Mouse (Mus musculus) kidney, adult 2 months (tissue): ENCODE results near the gene Cab39l. TPM values are rescaled to one million over a fixed set of nuclear protein-coding genes. Genes with fewer than 3 reads are reported as not detected.

Experiments used
- DNase-seq: peaks from one replicate; pipeline ENCODE4 v3.0.0; 2021
- H3K27ac ChIP-seq: fragments of 200-500 bp; 2 replicates; pipeline ENCODE4 v1.5.1; 2012; ENCODE audit warnings: low read depth, low read length, control low read depth, inconsistent platforms; ENCODE audit not compliant: insufficient read depth
- H3K27me3 ChIP-seq: fragments of 200-500 bp; replicated peaks from 2 replicates; pipeline ENCODE4 v1.6.1; 2012; ENCODE audit warnings: mild to moderate bottlenecking, moderate library complexity, low read length, inconsistent platforms; ENCODE audit not compliant: control insufficient read depth, insufficient read depth
- H3K36me3 ChIP-seq: fragments of 200-500 bp; 2 replicates; pipeline ENCODE4 v1.6.1; 2012; ENCODE audit warnings: mild to moderate bottlenecking, moderate library complexity, low read length, inconsistent platforms; ENCODE audit not compliant: control insufficient read depth, insufficient read depth
- H3K4me1 ChIP-seq: fragments of 200-500 bp; 2 replicates; pipeline ENCODE4 v1.6.1; 2011; ENCODE audit warnings: low read length; ENCODE audit not compliant: control insufficient read depth, insufficient read depth
- H3K4me3 ChIP-seq: fragments of 200-500 bp; 2 replicates; pipeline ENCODE4 v1.5.1; 2011; ENCODE audit warnings: mild to moderate bottlenecking, low read depth, low read length, control low read depth; ENCODE audit not compliant: insufficient read depth
- CTCF ChIP-seq: fragments of 200-500 bp; conservative IDR thresholded peaks from 2 replicates; pipeline ENCODE4 v1.5.1; 2011; ENCODE audit warnings: low read depth, mild to moderate bottlenecking, control low read depth, low read length, moderate library complexity, mixed read lengths; ENCODE audit not compliant: insufficient read depth, insufficient read length
- POLR2A ChIP-seq: fragments of 200-500 bp; IDR thresholded peaks from one replicate; pipeline ENCODE4 v1.6.1; 2011; ENCODE audit warnings: low read depth, low read length, control low read depth
- WGBS: fragments of 180-500 bp; shearing (Covaris S2); methylation state at CpG from one replicate; pipeline ENCODE4 v1.1.7; 2018; 5-methylcytosine and 5-hydroxymethylcytosine counted together
- polyA plus RNA-seq: library from polyadenylated mRNA; depleted of rRNA; stranded (reverse); fragments of >200 nt; gene quantifications from 2 replicates; pipeline ENCODE4 v1.2.3, GENCODE M21; 2012

Gene Cab39l
- polyA plus RNA-seq, 1 experiment = 24.6 TPM

- no peak overlapping the region for H3K27ac ChIP-seq
- WGBS = 87% methylated on average over 4 of the region's 4 CpGs
- H3K4me3 ChIP-seq = no peak overlapping the region
- TF ChIP-seq CTCF (no peak), POLR2A (no peak)
- H3K36me3 ChIP-seq = no peaks in the 10 kb centered on the region
- H3K27me3 ChIP-seq = no peaks in the 10 kb centered on the region
- H3K4me1 ChIP-seq = peaks cover 7% of the 10 kb centered on the region
- no peak for DNase-seq
Observed at GRCm38 (mm10) chr14:59537829-59538432, 97.2 kb downstream of the Cab39l start.

- no peak for TF ChIP-seq CTCF
- no peak for TF ChIP-seq POLR2A
- DNase-seq = peak; percentile 64
- 51% methylated on average over 2 of the region's 2 CpGs for WGBS
- Histone ChIP-seq H3K36me3 (no peaks in the 10 kb centered on the region), H3K27ac (no peak overlapping the region), H3K27me3 (no peaks in the 10 kb centered on the region), H3K4me3 (no peak overlapping the region), H3K4me1 (peaks cover 3% of the 10 kb centered on the region; the same call in 1 of the 2 replicates)
Observed at GRCm38 (mm10) chr14:59540230-59540629, 99.5 kb downstream of the Cab39l start.

GRCm38 (mm10) chr14:59540761-59541160 lies 100.0 kb downstream of the Cab39l start:
- Histone ChIP-seq H3K27ac (peak overlapping the region; percentile 41), H3K36me3 (no peaks in the 10 kb centered on the region), H3K27me3 (no peaks in the 10 kb centered on the region), H3K4me1 (peaks cover 3% of the 10 kb centered on the region; the same call in 1 of the 2 replicates), H3K4me3 (no peak overlapping the region)
- 51% methylated on average over 6 of the region's 6 CpGs for WGBS
- DNase-seq = peak; percentile 82
- no peak for TF ChIP-seq CTCF

DNA sequence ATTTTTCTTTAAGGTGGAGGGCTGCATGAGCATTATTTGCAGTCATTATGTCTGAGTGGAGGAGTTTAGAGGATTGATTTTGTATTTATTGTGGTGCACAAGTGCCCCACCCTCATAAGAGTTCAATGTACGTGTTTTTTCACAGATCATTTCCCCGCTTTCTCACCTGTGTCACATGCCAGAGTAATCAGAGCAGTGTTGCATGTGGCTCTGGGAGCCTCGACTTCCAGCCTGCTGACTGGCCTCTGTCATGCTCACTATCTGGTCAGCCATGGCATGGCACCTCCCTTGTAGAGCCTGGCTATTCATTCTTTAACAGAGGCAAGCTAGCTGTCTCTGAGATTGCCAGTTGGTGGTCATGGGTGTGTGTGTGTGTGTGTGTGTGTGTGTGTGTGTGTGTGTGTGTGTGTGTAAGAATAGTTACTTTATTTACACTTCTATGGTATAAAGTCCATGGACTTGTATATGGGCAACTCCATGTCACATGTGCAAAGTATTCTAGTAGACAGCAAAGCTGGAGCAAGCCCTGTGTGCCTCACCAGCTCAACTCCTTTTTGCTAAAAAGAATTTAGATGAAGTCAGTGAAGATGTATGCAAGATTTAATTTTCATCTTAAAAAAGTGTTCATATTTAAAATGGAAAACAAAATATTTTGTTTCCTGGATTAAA lies 102.5 kb downstream of the Cab39l start:
- Histone ChIP-seq H3K36me3 (no peaks in the 10 kb centered on the region), H3K4me1 (peaks cover 12% of the 10 kb centered on the region), H3K27me3 (no peaks in the 10 kb centered on the region), H3K27ac (no peak overlapping the region), H3K4me3 (no peak overlapping the region)
- WGBS = 59% methylated on average over 3 of the region's 3 CpGs
- TF ChIP-seq CTCF (no peak), POLR2A (no peak)
- DNase-seq = no peak

DNA sequence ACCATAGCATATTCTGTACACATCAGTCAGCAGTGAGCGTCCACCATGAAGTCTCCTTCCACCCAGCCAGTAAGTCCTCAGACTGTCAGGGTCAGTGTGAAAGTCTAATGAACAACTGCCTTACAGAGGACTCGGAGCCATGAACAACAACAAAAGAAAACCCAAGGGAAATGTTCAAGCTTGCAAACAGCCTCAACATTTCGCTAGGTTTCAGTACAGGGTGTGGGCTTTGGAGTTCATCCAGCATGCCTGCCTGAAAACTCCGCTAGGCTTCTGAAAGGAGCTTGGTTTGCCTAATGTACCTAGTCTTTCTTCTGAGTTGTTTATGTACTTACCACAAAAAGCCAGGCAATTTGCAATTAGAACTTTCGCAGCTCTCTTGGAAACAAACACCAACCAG lies 103.2 kb downstream of the Cab39l start:
- H3K27ac ChIP-seq = peak overlapping the region; percentile 56; the same call in 1 of the 2 replicates
- no peak for TF ChIP-seq POLR2A
- WGBS = 52% methylated on average over 5 of the region's 5 CpGs
- H3K4me1 ChIP-seq = peaks cover 12% of the 10 kb centered on the region
- H3K27me3 ChIP-seq = no peaks in the 10 kb centered on the region
- no peak overlapping the region for H3K4me3 ChIP-seq
- DNase-seq = peak; percentile 41
- no peaks in the 10 kb centered on the region for H3K36me3 ChIP-seq

DNA sequence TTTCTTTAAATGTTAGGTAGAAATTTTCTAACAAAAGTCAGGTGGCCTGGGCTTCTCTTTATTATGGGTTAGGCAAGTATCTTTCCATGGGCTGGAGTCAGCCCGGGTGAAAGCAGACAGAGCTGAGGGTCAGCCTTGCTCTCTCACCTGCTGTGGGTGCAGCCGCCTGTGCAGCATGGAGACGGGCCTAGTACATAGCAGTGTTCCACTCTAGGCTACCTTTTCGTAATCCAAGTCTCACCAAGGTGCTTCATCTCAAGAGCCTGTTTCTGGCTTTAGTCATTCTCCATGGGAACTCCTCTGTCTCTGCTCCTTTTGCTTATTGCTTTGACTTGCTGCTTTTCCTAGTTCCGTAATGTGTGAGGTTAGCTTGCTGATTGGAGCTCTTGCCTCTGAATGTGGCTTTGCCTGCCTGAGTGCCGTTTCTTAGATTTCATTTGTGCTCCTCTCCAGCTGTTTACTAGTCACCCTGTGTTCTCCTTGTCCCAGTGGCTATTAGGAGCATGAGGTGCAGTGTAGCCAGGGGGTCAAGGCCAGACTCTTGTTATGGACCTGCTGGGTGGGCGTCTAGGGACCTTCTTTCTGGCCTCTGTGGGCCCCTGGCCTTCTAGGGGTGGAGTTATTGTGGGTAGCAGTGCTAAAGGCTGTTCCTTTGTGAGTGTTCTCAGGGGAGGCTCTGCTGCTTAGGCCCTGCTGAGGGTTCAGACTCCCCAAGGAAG lies 105.5 kb downstream of the Cab39l start:
- Histone ChIP-seq H3K36me3 (no peaks in the 10 kb centered on the region), H3K27ac (no peak overlapping the region), H3K27me3 (no peaks in the 10 kb centered on the region), H3K4me3 (no peak overlapping the region), H3K4me1 (peaks cover 15% of the 10 kb centered on the region)
- 83% methylated on average over 7 of the region's 7 CpGs for WGBS
- TF ChIP-seq POLR2A (no peak), CTCF (no peak)
- DNase-seq = no peak

DNA sequence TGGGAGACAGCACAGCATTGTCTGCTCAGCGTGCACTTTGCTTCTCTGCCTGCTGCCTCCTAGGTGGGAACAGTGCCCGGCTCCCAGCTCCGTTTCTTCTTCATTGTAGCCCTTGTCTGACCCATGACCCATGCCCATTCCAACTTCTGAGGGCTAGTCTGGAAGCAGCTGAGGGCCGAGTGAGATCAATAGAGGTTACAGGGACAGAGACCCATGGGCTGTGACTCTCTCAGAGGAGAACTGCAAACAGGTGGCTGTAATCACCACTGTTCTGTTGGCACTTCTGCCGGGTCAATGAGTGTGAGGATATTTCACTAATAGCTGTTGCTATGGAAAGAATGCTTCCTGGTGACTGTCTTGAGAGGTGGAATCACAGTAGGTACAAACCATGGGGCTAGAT lies 106.8 kb downstream of the Cab39l start:
- WGBS = 33% methylated on average over 5 of the region's 5 CpGs
- peak overlapping the region; percentile 39; the same call in 1 of the 2 replicates for H3K27ac ChIP-seq
- no peak overlapping the region for H3K4me3 ChIP-seq
- TF ChIP-seq CTCF (no peak), POLR2A (no peak)
- no peaks in the 10 kb centered on the region for H3K36me3 ChIP-seq
- no peaks in the 10 kb centered on the region for H3K27me3 ChIP-seq
- DNase-seq = peak; percentile 22
- H3K4me1 ChIP-seq = peaks cover 15% of the 10 kb centered on the region
